Mouse (Mus musculus) urinary bladder, postnatal 36 days (tissue): ENCODE measurements around the gene Lgals1.
A peak's percentile ranks its signal among the peaks of the same experiment; 100 is the strongest.

Experiments used
- DNase-seq, 2 experiments: peaks; one replicate each; pipeline ENCODE4 v3.0.0; 2022; ENCODE audit warnings: low spot score in 2 of 2, mixed read lengths in 1 of 2

Gene Lgals1

GRCm38 (mm10) chr15:78908982-78909381, 17.5 kb upstream of the Lgals1 start:
- no peak for DNase-seq

GRCm38 (mm10) chr15:78912040-78912439, 14.5 kb upstream of the Lgals1 start:
- DNase-seq: no peak

GRCm38 (mm10) chr15:78913632-78914090, 12.9 kb upstream of the Lgals1 start, which contains the start of gene Pdxp:
TSS of gene Pdxp (plus strand) at chr15:78913919.
- peak; percentile 82 to 91 for DNase-seq

- no peak for DNase-seq
Measured at GRCm38 (mm10) chr15:78914091-78914822, 12.3 kb upstream of the Lgals1 start.

GRCm38 (mm10) chr15:78914823-78915659, 11.5 kb upstream of the Lgals1 start:
- DNase-seq: no peak

- DNase-seq: peak in 1 of 2 experiments; percentile 68
Measured at GRCm38 (mm10) chr15:78915660-78916017, 10.9 kb upstream of the Lgals1 start.

- DNase-seq: no peak
Measured at GRCm38 (mm10) chr15:78916052-78916826, 10.3 kb upstream of the Lgals1 start.

- peak in 1 of 2 experiments; percentile 2 for DNase-seq
Measured at GRCm38 (mm10) chr15:78918126-78918525, 8.4 kb upstream of the Lgals1 start.

- no peak for DNase-seq
Measured at GRCm38 (mm10) chr15:78919914-78920313, 6.6 kb upstream of the Lgals1 start.

GRCm38 (mm10) chr15:78922700-78923099, 3.8 kb upstream of the Lgals1 start:
- no peak for DNase-seq

GRCm38 (mm10) chr15:78923585-78923984, 2.9 kb upstream of the Lgals1 start:
- DNase-seq: no peak

GRCm38 (mm10) chr15:78925129-78925528, 1.4 kb upstream of the Lgals1 start:
- no peak for DNase-seq

GRCm38 (mm10) chr15:78927021-78927787, 679 bp downstream of the Lgals1 start:
- DNase-seq: peak in 1 of 2 experiments; percentile 48

- DNase-seq: peak; percentile 48 to 79
Measured at GRCm38 (mm10) chr15:78927788-78928457, 1.4 kb downstream of the Lgals1 start.

GRCm38 (mm10) chr15:78928539-78928938, 2.0 kb downstream of the Lgals1 start:
- DNase-seq: no peak

- DNase-seq: no peak
Measured at GRCm38 (mm10) chr15:78930192-78930706, 3.7 kb downstream of the Lgals1 start.

GRCm38 (mm10) chr15:78930801-78931426, 4.4 kb downstream of the Lgals1 start:
- no peak for DNase-seq

GRCm38 (mm10) chr15:78931577-78931976, 5.1 kb downstream of the Lgals1 start:
- DNase-seq: peak in 1 of 2 experiments; percentile 52

GRCm38 (mm10) chr15:78934784-78935320, 8.3 kb downstream of the Lgals1 start, which contains the start of gene Nol12:
TSS of gene Nol12 (plus strand) at chr15:78934933.
- peak; percentile 67 to 81 for DNase-seq
